In the genomic region with DNA sequence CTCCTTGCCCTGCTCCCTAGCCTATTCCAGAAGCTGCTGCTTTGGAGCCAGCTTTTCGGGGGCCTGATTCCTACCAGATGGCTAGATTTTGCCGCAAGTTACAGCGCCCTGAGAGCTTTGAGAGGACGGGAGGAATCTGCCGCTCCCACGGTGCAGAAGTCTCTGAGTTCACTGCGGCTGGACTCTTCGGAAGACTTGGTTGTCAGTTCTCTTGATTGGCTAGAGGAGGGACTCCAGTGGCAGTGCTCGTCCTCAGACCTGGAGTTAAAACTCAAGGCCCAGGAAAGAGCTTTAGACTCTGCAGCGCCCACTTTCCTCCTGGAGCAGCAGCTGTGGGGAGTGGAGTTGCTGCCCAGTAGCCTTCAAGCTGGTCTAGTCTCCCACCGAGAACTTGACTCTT, we compare ENCODE assay signal across 8 mouse cellular contexts. TPM values are rescaled to one million over a fixed set of nuclear protein-coding genes. Genes with fewer than 3 reads are reported as not detected.
DNase-seq lines count a peak whose midpoint lies in the region; ATAC-seq and TF ChIP-seq lines count a peak whose summit lies in the region.

No protein-coding gene starts in this region.

- TF ChIP-seq CTCF in ES-Bruce4 (IDR thresholded peaks at IDR 0.05; ENCODE audit: low read depth, low read length): no peak

- H3K9ac ChIP-seq in ES-Bruce4 (ENCODE audit: low read depth, poor library complexity, severe bottlenecking): peak overlapping the region; percentile 88
- peak overlapping the region; percentile 100 for H3K9ac ChIP-seq in intestine, embryonic 16.5 days (ENCODE audit: low read depth, low read length)
- H3K9ac ChIP-seq in lung, embryonic 16.5 days (ENCODE audit: low read length): peak overlapping the region; percentile 98

- H3K4me1 ChIP-seq in ES-Bruce4 (ENCODE audit: control insufficient read depth, insufficient read depth, low read length): no peaks in the 10 kb centered on the region
- peaks cover 12% of the 10 kb centered on the region for H3K4me1 ChIP-seq in intestine, embryonic 16.5 days (ENCODE audit: control insufficient read depth, insufficient read depth, low read length)
- H3K4me1 ChIP-seq in lung, embryonic 16.5 days (replicated peaks; ENCODE audit: control insufficient read depth, insufficient read depth, low read length): peaks cover 26% of the 10 kb centered on the region

- peaks cover 37% of the 10 kb centered on the region for H3K36me3 ChIP-seq in ES-Bruce4 (ENCODE audit: control insufficient read depth, insufficient read depth, low read length, poor library complexity, severe bottlenecking)
- no peaks in the 10 kb centered on the region; the same call in 1 of the 2 replicates for H3K36me3 ChIP-seq in intestine, embryonic 16.5 days (ENCODE audit: control insufficient read depth, insufficient read depth, low read length)
- H3K36me3 ChIP-seq in lung, embryonic 16.5 days (ENCODE audit: control insufficient read depth, insufficient read depth, low read length): peaks cover 9% of the 10 kb centered on the region

- peak; percentile 14 to 30 for DNase-seq in cerebellum, postnatal 36 days
- DNase-seq in cerebellum, postnatal 4 days (ENCODE audit: low spot score in 2 of 2): no peak

- TF ChIP-seq EP300 in ES-Bruce4 (IDR thresholded peaks at IDR 0.05; ENCODE audit: insufficient read depth, low read depth, low read length): no peak

- 0 out of 2 replicates have a peak, but pooled peaks have one; percentile 6 for ATAC-seq in erythroblast, adult 5-6 weeks (replicated peaks; ENCODE audit: low FRiP score, poor library complexity, severe bottlenecking)
- no peak for ATAC-seq in intestine, embryonic 16.5 days
- ATAC-seq in lung, embryonic 16.5 days (ENCODE audit: low read depth): no peak
- no peak for ATAC-seq in inflammation-experienced regulatory T-cells, adult 6 months
- ATAC-seq in activated CD4-positive, CD25-positive, alpha-beta regulatory T cell, adult 4 months: no peak

- no peaks in the 10 kb centered on the region for H3K9me3 ChIP-seq in ES-Bruce4 (replicated peaks; ENCODE audit: control insufficient read depth, insufficient read depth, low read length, poor library complexity, severe bottlenecking)
- H3K9me3 ChIP-seq in intestine, embryonic 16.5 days (ENCODE audit: control insufficient read depth, low read length): no peaks in the 10 kb centered on the region
- no peaks in the 10 kb centered on the region for H3K9me3 ChIP-seq in lung, embryonic 16.5 days (ENCODE audit: control insufficient read depth, low read length)

- H3K4me3 ChIP-seq in ES-Bruce4 (ENCODE audit: low read depth, low read length): peak overlapping the region; percentile 87
- H3K4me3 ChIP-seq in intestine, embryonic 16.5 days (ENCODE audit: low read length): peak overlapping the region; percentile 98
- peak overlapping the region; percentile 76 for H3K4me3 ChIP-seq in lung, embryonic 16.5 days (ENCODE audit: low read length)

- H3K27me3 ChIP-seq in ES-Bruce4 (ENCODE audit: control insufficient read depth, insufficient read depth, low read length, poor library complexity, severe bottlenecking): no peaks in the 10 kb centered on the region
- no peaks in the 10 kb centered on the region for H3K27me3 ChIP-seq in intestine, embryonic 16.5 days (replicated peaks; ENCODE audit: control insufficient read depth, insufficient read depth, low read length)
- H3K27me3 ChIP-seq in lung, embryonic 16.5 days (ENCODE audit: control insufficient read depth, insufficient read depth, low read depth, low read length): no peaks in the 10 kb centered on the region

- under 1% methylated on average over 11 of the region's 11 CpGs for WGBS in intestine, embryonic 16.5 days
- WGBS in lung, embryonic 16.5 days: 0% methylated on average over 11 of the region's 11 CpGs

- H3K27ac ChIP-seq in ES-Bruce4 (ENCODE audit: insufficient read depth, low read length): peak overlapping the region; percentile 64
- H3K27ac ChIP-seq in intestine, embryonic 16.5 days (ENCODE audit: low read length): peak overlapping the region; percentile 99
- peak overlapping the region; percentile 98 for H3K27ac ChIP-seq in lung, embryonic 16.5 days (ENCODE audit: low read length)

- TF ChIP-seq POLR2A in ES-Bruce4 (IDR thresholded peaks at IDR 0.05; ENCODE audit: insufficient read depth, low read length): no peak

- peak overlapping the region; percentile 93 for H3K4me2 ChIP-seq in intestine, embryonic 16.5 days (ENCODE audit: low read depth, low read length)
- peak overlapping the region; percentile 94 for H3K4me2 ChIP-seq in lung, embryonic 16.5 days (ENCODE audit: low read depth, low read length)

RNA-seq across cellular contexts. Expression of gene Ppp1r15b, which starts 1.0 kb away (rescaled TPM):
- 59.9 and 68.9 TPM in 2 replicates for polyA plus RNA-seq in ES-Bruce4 (2011; ENCODE audit: insufficient read depth, insufficient read length, low read depth, missing spikeins)
- total RNA-seq in erythroblast, adult 5-6 weeks (2015; ENCODE audit: low replicate concordance): 37.1 and 44.3 TPM in 2 replicates
- total RNA-seq in erythroblast, adult 5-6 weeks (2017; ENCODE audit: low replicate concordance): 72.2 and 83.8 TPM in 2 replicates
- 48.0 and 53.7 TPM in 2 replicates for polyA plus RNA-seq in intestine, embryonic 16.5 days (2015; fragmentation: Nextera tagmentation; extraction: Ambion mirVana)
- polyA plus RNA-seq in lung, embryonic 16.5 days (2015; fragmentation: Nextera tagmentation; extraction: Ambion mirVana): 39.0 and 42.5 TPM in 2 replicates
- 10 to 100 TPM; 20.8 to 26.0 (median 23.6) TPM for polyA plus RNA-seq in inflammation-experienced regulatory T-cells, adult 6 months (2017; shearing (Covaris generic))
- 10 to 100 TPM; 21.7 to 22.4 TPM for polyA plus RNA-seq in activated CD4-positive, CD25-positive, alpha-beta regulatory T cell, adult 4 months (2017; shearing (Covaris generic))

RNA-seq across cellular contexts. Expression of gene Plekha6, which starts 32.1 kb away (rescaled TPM):
- 1.3 and 1.9 TPM in 2 replicates for polyA plus RNA-seq in ES-Bruce4 (2011; ENCODE audit: insufficient read depth, insufficient read length, low read depth, missing spikeins)
- total RNA-seq in erythroblast, adult 5-6 weeks (2015; ENCODE audit: low replicate concordance): 0.63 TPM in 1 of 2 replicates, not detected in the other
- total RNA-seq in erythroblast, adult 5-6 weeks (2017; ENCODE audit: low replicate concordance): 0.68 and 0.98 TPM in 2 replicates
- 10.6 and 11.0 TPM in 2 replicates for polyA plus RNA-seq in intestine, embryonic 16.5 days (2015; fragmentation: Nextera tagmentation; extraction: Ambion mirVana)
- polyA plus RNA-seq in lung, embryonic 16.5 days (2015; fragmentation: Nextera tagmentation; extraction: Ambion mirVana): 8.0 and 8.3 TPM in 2 replicates
- under 1 TPM in 1 of 3 experiments, not detected in 2; 0.25 TPM for polyA plus RNA-seq in inflammation-experienced regulatory T-cells, adult 6 months (2017; shearing (Covaris generic))
- polyA plus RNA-seq in activated CD4-positive, CD25-positive, alpha-beta regulatory T cell, adult 4 months (2017; shearing (Covaris generic)): under 1 TPM in 1 of 2 experiments, not detected in 1; 0.06 TPM

Comparison
In these comparisons a context has a peak if more than half of its experiments do, and no peak if none do; other contexts are left out.
1. DNase-seq: peak in cerebellum, postnatal 36 days (2 of 2); none in cerebellum, postnatal 4 days (0 of 2).
2. Peak in every context shown above with its lines, with median percentiles within 50 percentile points of each other: H3K27ac ChIP-seq, H3K4me3 ChIP-seq and H3K9ac ChIP-seq.